Mouse (Mus musculus): ENCODE data around the gene Arhgef17. TPM values are rescaled to one million over a fixed set of nuclear protein-coding genes. Genes with fewer than 3 reads are reported as not detected.

The Arhgef17 gene
- total RNA-seq, 2 experiments from 2014 or later, result 58.2 to 59.6 TPM

DNA sequence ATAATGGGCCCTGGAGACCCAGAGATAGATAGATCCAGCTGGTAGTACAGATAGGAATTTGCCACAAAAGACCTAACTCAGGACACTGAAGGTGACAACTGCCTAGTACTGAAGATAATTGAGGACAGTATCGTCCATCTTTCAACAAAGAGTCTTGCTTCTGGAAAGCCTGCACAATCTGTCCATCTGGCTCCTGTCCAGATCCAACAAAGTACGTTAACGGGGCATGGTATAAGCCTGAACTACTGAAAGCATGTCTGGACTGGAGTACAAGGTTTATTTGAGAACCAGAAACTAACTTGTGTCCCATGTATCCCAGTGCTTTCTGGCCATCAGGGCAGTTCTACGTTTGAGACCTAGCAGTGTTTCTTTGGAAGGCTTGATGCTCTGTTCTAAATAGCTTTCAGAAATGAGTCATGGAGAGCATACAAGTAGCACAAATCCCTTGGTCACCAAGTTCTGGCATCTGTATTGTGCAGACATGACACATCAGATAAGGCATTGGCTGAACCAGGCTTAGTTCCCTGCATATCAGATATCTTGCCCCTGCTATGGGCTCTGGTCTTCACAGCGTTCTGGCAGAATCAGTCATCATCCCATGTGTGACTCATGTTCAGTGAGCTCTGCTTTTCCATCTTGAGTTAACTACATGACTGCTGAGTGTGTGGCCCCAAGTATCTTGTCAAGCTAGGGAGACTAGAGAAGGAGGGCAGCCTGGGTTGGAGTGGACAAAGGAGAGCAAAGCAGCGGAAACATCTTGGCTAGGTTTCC is 92.1 kb downstream of the Arhgef17 start:
- intact Hi-C loops (cut with DNase I), result no loop called here
- no peak for DNase-seq (ENCODE audit: extremely low spot score in 1 of 2, low spot score in 2 of 2)

DNA sequence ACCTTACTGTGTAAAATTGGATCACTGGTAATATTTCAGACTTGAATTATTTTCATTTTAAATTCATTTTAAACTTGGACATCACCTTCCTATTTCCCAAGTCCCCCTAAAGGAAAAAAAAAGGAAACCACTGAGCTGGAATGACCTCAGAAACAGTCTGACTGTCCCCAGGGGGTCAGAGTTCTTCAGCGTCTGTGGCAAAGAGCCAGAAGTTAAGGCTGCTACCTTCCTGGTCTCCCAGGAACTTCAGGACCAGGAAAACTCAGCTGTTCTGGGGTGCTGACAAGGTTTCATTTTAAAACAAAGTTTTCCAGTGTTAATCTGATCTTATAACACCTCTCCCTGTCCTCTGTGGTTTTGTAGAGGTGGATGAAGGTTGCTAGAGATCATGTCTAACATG is 94.2 kb downstream of the Arhgef17 start:
- intact Hi-C loops (cut with DNase I), result no loop called here
- no peak for DNase-seq (ENCODE audit: extremely low spot score in 1 of 2, low spot score in 2 of 2)

DNA sequence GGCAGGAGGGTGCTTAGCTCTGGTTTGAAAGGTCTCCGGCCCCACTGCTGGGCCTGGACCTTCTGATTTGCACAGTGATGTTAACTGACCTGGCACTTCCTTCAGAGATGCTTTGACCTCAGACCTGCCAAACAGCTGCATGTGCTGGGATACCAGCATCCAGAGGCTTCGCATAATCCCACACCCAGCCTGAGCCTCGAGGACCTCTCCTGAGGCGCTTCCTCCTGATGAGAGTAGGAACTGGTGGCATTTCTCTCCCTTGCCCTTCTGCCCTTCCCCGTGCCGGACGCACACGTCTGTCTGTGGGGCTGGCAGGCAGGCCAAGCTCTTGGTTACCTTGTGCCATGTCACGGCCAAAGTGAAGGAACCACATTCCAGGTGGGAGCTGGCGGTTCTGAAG is 95.2 kb downstream of the Arhgef17 start:
- no peak for DNase-seq (ENCODE audit: extremely low spot score in 1 of 2, low spot score in 2 of 2)
- intact Hi-C loops (cut with DNase I), result no loop called here

DNA sequence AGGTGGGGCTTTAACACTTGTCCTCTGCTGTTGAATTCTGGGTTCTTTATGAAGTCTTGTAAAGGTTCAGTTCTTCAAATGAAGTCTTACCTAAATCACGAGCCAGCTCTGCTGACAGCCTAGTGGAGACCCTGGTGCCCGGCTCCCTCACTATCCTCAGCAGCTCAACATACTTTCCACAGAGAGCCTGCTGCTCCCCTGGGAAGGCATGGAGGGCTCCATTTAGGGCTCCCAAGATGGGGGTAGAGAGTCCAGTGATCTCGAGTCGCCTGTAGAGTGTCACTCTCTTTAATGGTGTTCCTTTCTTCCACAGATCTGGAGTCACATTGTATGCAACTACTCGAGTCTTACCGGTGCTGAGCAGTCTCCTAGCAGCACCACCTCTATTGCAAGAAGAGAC is 96.2 kb downstream of the Arhgef17 start:
- intact Hi-C loops (cut with DNase I), result no loop called here

DNA sequence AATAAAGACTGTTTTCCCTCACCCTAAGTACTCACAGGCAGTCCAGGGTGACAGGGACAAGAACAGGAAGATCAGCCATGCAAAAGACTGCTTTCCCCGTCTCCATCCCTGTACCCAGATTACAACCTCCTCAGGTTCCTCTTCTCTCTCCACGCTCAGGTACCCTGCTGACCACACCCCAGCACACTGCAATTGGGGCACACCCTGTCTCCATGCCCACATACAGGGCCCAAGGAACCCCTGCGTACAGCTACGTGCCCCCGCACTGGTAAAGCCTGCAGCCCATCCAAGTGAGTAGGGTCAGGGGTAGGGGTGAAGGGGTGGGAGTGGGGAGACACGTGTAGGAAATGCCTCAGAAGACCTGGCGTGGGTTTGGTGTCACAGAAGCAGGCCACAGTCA is 96.7 kb downstream of the Arhgef17 start:
- no peak for DNase-seq (ENCODE audit: extremely low spot score in 1 of 2, low spot score in 2 of 2)
- intact Hi-C loops (cut with DNase I), result no loop called here

More for the DNA sequence above, 96.2 kb downstream of the Arhgef17 start:
- DNase-seq (ENCODE audit: extremely low spot score in 1 of 2, low spot score in 2 of 2), result no peak

DNA sequence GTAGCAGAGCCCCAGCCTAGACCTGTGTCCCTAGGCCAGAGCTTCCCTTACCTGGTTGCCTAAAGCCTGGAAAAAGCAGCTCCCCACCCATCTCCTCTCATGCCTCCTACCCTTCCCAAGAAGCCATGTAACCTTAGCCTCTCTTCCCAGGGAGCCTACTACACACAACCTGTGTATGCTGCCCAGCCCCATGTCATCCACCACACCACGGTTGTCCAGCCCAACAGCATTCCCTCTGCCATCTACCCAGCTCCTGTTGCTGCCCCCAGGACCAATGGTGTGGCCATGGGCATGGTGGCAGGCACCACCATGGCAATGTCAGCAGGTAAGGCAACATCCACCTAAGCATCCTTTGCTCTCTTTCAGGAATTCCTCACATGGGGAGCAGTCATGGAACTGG is 98.0 kb downstream of the Arhgef17 start:
- DNase-seq (ENCODE audit: extremely low spot score in 1 of 2, low spot score in 2 of 2), result no peak
- intact Hi-C loops (cut with DNase I), result no loop called here

DNA sequence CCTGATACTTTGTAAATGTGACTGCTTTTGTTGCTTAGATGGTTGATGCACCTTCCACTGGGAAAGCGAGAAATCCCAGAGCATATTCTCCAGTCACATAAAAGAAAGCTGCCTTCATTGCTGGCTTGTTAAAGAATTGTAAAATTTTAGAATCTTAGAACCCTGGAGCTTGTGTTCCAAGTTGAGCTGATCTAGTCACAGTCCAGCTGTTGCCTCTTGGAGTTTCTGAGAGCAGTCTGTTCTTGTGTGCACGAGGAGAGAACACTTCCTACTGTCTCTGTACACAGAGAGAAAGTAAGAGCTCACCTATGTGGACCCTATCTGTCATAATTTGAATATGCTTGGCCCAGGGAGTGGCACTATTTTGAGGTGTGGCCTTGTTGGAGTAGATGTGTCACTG is 103.4 kb downstream of the Arhgef17 start:
- intact Hi-C loops (cut with DNase I), result no loop called here
- DNase-seq (ENCODE audit: extremely low spot score in 1 of 2, low spot score in 2 of 2), result no peak

DNA sequence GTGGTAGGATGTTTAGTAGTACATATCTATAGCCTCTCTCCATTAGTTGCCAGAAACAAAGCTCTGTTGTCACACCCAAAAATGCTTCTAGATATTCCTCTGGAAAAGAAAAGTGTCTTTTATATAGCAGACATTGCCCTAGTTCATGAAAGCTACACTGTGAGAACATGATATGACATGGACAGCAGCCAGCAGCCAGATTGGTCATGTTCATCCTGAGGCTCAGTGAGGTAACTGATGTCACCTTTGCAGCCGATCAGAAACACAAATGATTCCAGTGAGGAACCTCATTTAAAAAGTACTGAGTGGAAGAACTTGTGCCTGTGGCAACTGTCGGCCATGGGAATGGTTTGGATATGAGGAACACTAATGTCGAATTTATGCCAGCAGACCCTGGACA is 107.2 kb downstream of the Arhgef17 start:
- intact Hi-C loops (cut with DNase I), result no loop called here
- DNase-seq (ENCODE audit: extremely low spot score in 1 of 2, low spot score in 2 of 2), result no peak

Small RNA genes within 50 kb of the gene (microRNA-seq; reads per million reads assigned to microRNA genes)
- 312 reads per million, percentile 65 among the genes with 10 or more reads in this experiment for gene Mir3102

Other genes starting within 250 kb of the Arhgef17 start
- 100 to 1,000 TPM; 267 to 276 TPM for gene Fam168a, start 225.5 kb downstream of the Arhgef17 start, total RNA-seq (2021)
- gene Relt, start 68.7 kb downstream of the Arhgef17 start, total RNA-seq (2021), result 1 to 10 TPM; 9.0 to 9.4 TPM
- gene P2ry6, start 42.5 kb upstream of the Arhgef17 start, total RNA-seq (2021), result 1 to 10 TPM; 3.5 to 4.0 TPM
- under 1 TPM; 0.58 to 0.67 TPM for gene P2ry2, start 80.8 kb upstream of the Arhgef17 start, total RNA-seq (2021)
- 10 to 100 TPM; 62.2 to 66.4 TPM for gene Fchsd2, start 160.8 kb upstream of the Arhgef17 start, total RNA-seq (2021)

Data from left cerebral cortex, postnatal 10 days (tissue).